Mouse (Mus musculus) erythroblast, embryonic 14.5 days (primary cell): ENCODE measurements around the gene Slx1b. TPM values are rescaled to one million over a fixed set of nuclear protein-coding genes. Genes with fewer than 3 reads are reported as not detected.

Experiments used
- H3K27me3 ChIP-seq: 2 replicates; pipeline ENCODE4 v1.6.1; 2012; ENCODE audit warnings: inconsistent platforms; ENCODE audit not compliant: control insufficient read depth
- H3K36me3 ChIP-seq: 2 replicates; pipeline ENCODE4 v1.6.1; 2012; ENCODE audit warnings: mild to moderate bottlenecking, inconsistent platforms; ENCODE audit not compliant: control insufficient read depth
- H3K4me1 ChIP-seq: 2 replicates; pipeline ENCODE4 v1.6.1; 2012; ENCODE audit warnings: inconsistent platforms; ENCODE audit not compliant: control insufficient read depth
- H3K4me3 ChIP-seq: replicated peaks from 2 replicates; pipeline ENCODE3; 2012; ENCODE audit warnings: moderate library complexity, mild to moderate bottlenecking, inconsistent platforms
- H3K9me3 ChIP-seq: 2 replicates; pipeline ENCODE4 v1.6.1; 2012; ENCODE audit warnings: low read length, inconsistent platforms, mixed read lengths; ENCODE audit not compliant: control insufficient read depth
- GATA1 ChIP-seq: IDR thresholded peaks from 2 replicates; pipeline ENCODE4 v1.6.1; 2012; ENCODE audit warnings: low read length, inconsistent platforms, mixed read lengths
- TAL1 ChIP-seq: IDR thresholded peaks from 3 replicates; pipeline ENCODE4 v1.6.1; 2012; ENCODE audit warnings: low read length, inconsistent platforms, mixed read lengths
- polyA plus RNA-seq: library from polyadenylated mRNA; stranded (reverse); fragments of >175 nt; gene quantifications from 2 replicates; pipeline ENCODE4 v1.2.3, GENCODE M21; 2012

Gene Slx1b
- polyA plus RNA-seq, 1 experiment = 0.21 TPM

DNA sequence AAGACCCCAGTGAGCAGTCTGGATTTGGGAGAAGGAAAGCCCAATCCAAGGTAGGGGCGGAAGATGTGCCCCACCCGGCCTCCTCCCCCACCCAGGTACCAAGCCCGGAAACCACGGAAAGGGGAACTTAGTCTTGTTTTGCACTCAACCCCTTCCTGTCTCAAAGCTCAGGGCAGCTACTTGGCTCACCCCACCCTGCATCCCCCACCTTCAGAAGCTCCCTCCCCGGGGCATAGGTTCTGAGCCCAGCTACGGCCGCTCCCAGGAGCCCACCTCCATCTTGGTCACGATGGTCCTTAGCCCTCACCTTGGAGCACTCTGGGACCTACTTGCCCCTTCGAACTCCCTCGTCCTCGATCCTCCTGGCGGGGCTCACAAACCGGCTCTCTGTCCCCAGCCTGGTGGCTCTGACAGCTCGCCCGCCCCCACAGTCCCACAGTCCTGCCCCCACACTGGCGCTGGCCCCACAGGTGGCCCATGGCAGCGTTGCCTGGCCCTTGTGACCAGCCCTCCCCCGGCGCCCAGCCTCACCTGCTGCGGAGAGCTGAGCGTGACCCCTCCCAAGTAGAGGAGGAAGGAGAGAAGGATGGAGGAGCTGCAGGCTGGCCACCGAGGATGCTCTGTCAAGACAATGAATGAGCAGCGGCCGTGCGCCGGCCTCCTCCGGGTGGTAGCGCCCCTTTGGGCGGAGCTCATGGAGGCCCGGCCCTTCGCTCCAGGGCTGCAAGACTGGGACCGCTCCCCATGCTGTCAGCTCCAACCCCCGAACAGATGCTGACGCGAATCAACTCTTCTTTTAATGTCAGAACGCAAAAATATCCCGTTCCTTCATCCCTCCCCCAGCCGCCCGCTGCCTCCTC lies 8.8 kb upstream of the Slx1b start:
- H3K4me1 ChIP-seq = peaks cover 31% of the 10 kb centered on the region
- peaks cover 42% of the 10 kb centered on the region for H3K27me3 ChIP-seq

DNA sequence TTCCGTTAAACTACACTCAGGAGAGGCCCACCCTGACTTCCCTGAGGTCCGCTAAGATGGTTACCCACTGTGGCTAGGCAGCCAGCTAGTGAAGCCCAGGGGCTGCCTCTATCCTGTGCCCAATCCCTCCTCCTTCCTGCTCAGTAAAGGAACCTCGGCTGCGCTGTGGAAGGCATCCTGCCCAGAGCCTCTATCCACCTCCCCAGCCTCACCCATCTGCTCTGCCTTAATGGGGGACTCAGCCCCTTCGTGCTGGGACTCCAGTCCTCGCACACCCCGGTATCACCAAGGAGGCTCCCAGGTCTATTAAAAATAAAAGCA lies 8.1 kb upstream of the Slx1b start:
- no peaks in the 10 kb centered on the region for H3K9me3 ChIP-seq
- peaks cover 7% of the 10 kb centered on the region for H3K36me3 ChIP-seq
- H3K4me3 ChIP-seq = no peak overlapping the region
- no peak for TF ChIP-seq GATA1
- TF ChIP-seq TAL1 = no peak
- peaks cover 42% of the 10 kb centered on the region for H3K27me3 ChIP-seq
- peaks cover 31% of the 10 kb centered on the region for H3K4me1 ChIP-seq

More for the DNA sequence above, 8.8 kb upstream of the Slx1b start:
- H3K9me3 ChIP-seq = no peaks in the 10 kb centered on the region; the same call in 1 of the 2 replicates
- TF ChIP-seq TAL1 (no peak), GATA1 (no peak)
- peak overlapping the region; percentile 40 for H3K4me3 ChIP-seq
- peaks cover 7% of the 10 kb centered on the region for H3K36me3 ChIP-seq

DNA sequence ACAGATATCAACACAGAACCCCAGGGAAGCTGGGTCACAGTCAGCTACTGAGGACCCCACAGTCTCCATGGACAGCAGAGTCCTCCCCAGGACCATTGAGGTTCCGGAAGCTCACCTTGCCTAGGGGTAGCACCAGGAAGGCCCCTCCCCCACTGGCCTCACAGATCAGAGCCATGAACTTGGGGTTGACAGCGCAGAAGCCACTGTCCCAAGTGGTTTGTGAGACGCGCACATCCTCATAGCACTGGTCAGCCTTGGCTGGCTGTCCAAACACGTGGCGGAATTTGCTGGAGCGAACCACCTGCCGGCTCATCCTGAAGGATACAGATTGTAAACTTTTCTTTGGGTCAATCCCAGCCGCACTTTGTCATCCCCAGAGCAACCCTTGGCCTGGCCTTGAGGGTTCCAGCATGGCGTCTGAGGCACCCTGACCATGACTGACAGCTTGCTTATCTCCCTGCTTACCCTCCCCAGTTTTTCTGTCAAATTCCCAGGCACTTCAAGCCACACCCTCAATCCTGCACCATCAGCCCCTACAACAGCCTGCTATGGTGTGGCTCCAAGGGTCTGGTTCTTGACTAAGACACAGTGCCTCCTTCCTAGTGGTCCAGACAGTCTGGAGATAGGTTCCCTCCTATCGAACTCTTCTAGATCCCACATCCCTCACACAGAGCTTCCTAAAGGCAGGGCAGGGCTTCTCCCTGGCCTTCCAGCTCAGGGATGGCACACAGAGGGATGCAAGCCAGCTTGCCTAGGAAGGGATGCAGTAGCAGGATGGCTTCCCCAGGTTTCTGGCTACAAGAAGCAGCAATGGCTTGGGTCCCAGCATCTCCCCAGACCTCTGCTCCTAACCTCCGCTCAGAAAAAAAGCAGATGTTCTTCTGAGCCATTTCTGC lies 7.5 kb upstream of the Slx1b start:
- peaks cover 31% of the 10 kb centered on the region for H3K4me1 ChIP-seq
- TF ChIP-seq TAL1 (no peak), GATA1 (no peak)

DNA sequence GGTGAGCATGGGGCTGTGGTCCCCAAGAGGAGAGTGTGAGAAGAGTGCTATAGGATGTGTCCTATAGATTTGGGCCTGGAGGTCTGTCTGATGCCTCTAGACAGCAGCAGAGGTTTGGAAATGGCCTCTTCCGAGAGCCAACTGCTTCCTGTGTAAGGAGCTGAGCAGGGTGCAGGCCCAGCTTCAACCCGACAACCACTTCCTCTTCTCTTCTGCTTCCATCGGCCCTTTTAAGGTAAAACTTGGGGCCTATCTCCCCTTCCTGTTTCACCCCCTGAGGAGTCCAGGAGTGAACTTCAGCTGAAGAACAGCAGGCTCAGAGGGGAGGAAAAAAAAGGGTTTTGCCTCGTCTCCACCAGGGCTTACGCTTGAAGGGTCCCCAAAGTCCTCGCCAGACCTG lies 6.8 kb upstream of the Slx1b start:
- no peak overlapping the region for H3K4me3 ChIP-seq
- peaks cover 12% of the 10 kb centered on the region for H3K36me3 ChIP-seq
- H3K9me3 ChIP-seq = no peaks in the 10 kb centered on the region
- TF ChIP-seq TAL1 (no peak), GATA1 (no peak)
- peaks cover 42% of the 10 kb centered on the region for H3K27me3 ChIP-seq
- peaks cover 35% of the 10 kb centered on the region for H3K4me1 ChIP-seq

More for the DNA sequence above, 7.5 kb upstream of the Slx1b start:
- Histone ChIP-seq H3K27me3 (peaks cover 42% of the 10 kb centered on the region), H3K9me3 (no peaks in the 10 kb centered on the region), H3K36me3 (peaks cover 7% of the 10 kb centered on the region), H3K4me3 (no peak overlapping the region)

DNA sequence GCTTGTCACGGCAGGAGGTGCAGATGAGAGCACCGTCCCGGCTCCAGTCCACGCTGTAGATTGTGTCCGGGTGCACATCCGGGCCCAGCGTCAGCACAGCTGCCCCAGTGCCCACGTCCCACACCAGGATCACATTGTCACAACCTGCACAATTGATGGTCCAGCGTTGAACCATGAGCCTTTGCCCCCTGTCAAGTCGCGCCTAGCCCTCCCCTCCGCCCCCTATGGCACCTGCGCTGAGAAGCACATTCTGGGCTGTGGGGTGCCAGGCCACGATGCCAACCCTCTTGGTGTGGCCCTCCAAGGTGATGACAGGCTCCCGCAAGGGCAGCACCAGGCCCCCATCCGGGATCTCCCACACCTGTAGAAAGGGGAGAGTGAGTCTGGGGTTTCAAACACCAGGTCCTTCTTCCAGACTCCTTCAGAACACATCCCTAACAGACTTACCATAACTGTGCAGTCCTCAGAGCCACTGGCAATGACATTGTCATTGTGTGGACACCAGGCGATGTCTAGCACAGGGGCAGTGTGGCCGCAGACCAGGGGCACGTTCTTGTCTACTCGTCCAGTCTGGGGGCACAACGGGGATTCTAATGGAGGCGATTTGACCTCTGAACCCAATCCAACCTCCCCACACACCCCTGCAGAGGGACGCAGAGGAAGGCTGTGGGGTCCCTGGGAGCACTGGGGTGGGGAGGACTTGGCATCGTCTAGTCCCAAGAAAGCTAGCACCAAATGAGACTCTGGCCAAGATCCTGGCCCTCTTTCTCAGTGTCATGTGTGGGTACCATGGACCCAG lies 6.2 kb upstream of the Slx1b start:
- peaks cover 42% of the 10 kb centered on the region for H3K27me3 ChIP-seq
- H3K4me3 ChIP-seq = no peak overlapping the region
- TF ChIP-seq GATA1 (no peak), TAL1 (no peak)
- peaks cover 41% of the 10 kb centered on the region for H3K4me1 ChIP-seq
- H3K9me3 ChIP-seq = no peaks in the 10 kb centered on the region
- H3K36me3 ChIP-seq = peaks cover 17% of the 10 kb centered on the region

DNA sequence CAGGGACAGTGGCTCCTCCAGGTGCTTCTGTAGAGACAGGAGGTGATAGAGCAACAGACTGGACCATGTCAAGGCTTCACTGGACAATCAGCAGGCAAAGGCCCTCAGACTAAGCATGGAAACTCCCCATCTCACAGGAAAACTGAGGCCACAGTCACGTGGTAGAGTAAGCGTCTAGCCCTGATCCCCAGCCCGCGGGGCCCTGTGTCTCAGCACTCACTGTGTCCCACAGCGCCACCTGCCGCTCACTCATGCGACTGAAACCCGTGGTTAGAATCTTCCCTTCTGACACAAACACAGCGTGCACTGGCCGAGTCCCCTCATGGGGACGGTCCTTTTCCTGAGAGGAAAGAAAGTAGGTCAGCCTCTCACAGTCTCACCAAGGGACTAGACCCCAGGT lies 5.5 kb upstream of the Slx1b start:
- Histone ChIP-seq H3K4me1 (peaks cover 48% of the 10 kb centered on the region), H3K4me3 (no peak overlapping the region), H3K9me3 (no peaks in the 10 kb centered on the region), H3K27me3 (peaks cover 42% of the 10 kb centered on the region), H3K36me3 (peaks cover 17% of the 10 kb centered on the region)
- TF ChIP-seq GATA1 (no peak), TAL1 (no peak)

DNA sequence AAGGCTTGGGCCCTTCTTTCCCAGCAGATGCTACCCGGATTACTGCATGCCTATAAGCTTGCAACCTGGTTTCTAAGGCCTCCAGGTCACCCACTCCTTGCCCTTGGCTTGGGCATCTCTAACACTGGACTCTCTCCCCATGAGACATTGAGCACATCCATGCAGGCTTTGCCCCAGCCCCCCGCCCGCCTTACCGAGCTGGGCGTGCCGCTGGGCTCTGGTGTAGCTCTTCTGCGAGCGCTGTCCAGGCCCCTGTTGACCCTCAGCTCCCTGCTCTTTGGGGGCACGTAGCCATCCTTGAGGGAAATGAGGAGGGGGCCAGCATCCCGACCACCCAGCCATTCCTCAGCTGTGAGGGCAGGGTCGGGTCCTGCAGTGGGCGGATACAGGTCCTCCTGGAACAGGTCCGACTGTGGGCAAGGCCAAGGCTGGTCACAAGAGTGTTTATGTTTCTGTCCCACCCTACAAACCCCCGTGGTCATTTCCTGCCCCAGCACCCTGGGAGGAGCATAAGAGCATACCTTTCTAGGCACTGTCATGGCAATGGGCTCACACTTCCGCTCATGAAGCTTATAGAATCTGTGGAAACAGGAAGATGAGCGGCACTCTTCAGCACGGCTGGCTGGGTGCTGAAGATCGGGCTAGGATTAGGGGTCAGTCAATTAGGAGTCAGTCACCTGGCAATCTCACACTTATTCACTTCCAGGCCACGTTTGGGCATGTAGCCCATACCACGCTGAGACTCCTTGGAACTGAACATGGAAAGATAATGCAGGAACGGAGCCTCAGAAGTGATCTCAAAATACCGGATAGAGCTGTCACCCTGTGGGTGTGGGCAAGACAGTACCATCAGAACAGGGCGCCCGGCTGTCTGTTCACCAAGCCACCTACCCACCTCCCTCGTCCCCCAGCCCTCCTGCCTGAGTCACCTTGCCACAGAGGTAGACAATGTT lies 4.8 kb upstream of the Slx1b start:
- Histone ChIP-seq H3K4me3 (no peak overlapping the region), H3K36me3 (peaks cover 17% of the 10 kb centered on the region), H3K9me3 (no peaks in the 10 kb centered on the region), H3K27me3 (peaks cover 35% of the 10 kb centered on the region), H3K4me1 (peaks cover 50% of the 10 kb centered on the region)
- TF ChIP-seq GATA1 = no peak
- TF ChIP-seq TAL1 = no peak

DNA sequence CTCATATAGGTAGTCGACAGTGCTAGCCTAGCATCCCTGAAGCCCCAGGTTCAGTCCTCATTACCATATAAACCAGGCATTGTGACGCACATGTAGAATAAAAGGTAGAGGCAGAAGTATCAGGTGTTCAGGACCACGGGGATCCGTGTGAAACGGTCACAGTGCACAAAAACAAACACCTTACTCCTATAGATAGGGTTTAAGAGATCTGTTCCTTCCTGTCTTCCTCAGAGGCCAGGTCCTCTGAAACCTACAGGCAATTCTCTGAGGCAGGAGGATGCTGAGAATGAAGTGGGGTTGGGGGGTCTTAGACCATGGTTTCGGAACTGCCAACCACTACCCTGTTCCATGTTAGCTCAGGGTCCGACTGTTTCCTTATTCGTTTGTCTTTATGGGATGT lies 2.3 kb upstream of the Slx1b start:
- Histone ChIP-seq H3K4me3 (no peak overlapping the region), H3K36me3 (peaks cover 17% of the 10 kb centered on the region), H3K27me3 (peaks cover 10% of the 10 kb centered on the region), H3K4me1 (peaks cover 51% of the 10 kb centered on the region), H3K9me3 (no peaks in the 10 kb centered on the region)
- TF ChIP-seq TAL1 = no peak
- no peak for TF ChIP-seq GATA1
